Mouse (Mus musculus) testis, postnatal 14 days (tissue): ENCODE results near the gene Prmt7.
A peak's percentile ranks its signal among the peaks of the same experiment; 100 is the strongest.
"Not testable (repeated sequence)": the region's sequence is repeated elsewhere in the genome, so short reads cannot be mapped to it uniquely, and the experiment has no call there.

ENCODE experiments used
- DNase-seq: peaks from one replicate; pipeline ENCODE4 v3.0.0; 2021; ENCODE audit warnings: low spot score

The Prmt7 gene

GRCm38 (mm10) chr8:106210821-106211345 is at the start of gene Prmt7, which contains the start of gene Slc7a6os:
Gene Prmt7 (plus strand): TSS chr8:106210936.
Gene Slc7a6os (minus strand): TSS chr8:106210935.
- DNase-seq, result peak; percentile 97

- no peak for DNase-seq
These were observed 47.5 kb upstream of the Prmt7 start for GRCm38 (mm10) chr8:106163251-106163650.

- peak; percentile 62 for DNase-seq
These were observed 45.3 kb upstream of the Prmt7 start for GRCm38 (mm10) chr8:106165460-106165859.

GRCm38 (mm10) chr8:106168356-106169016 is 42.2 kb upstream of the Prmt7 start, which contains the start of gene Slc7a6:
Gene Slc7a6 (plus strand): TSS chr8:106168857.
- DNase-seq, result peak; percentile 85

- peak; percentile 66 for DNase-seq
These were observed 41.5 kb upstream of the Prmt7 start for GRCm38 (mm10) chr8:106169017-106169933.

- no peak for DNase-seq
These were observed 40.7 kb upstream of the Prmt7 start for GRCm38 (mm10) chr8:106169934-106170480.

GRCm38 (mm10) chr8:106173566-106173965 is 37.2 kb upstream of the Prmt7 start:
- no peak for DNase-seq

GRCm38 (mm10) chr8:106176891-106177290 is 33.8 kb upstream of the Prmt7 start:
- DNase-seq, result no peak

- DNase-seq, result no peak
These were observed 33.1 kb upstream of the Prmt7 start for GRCm38 (mm10) chr8:106177594-106177993.

GRCm38 (mm10) chr8:106178428-106178827 is 32.3 kb upstream of the Prmt7 start:
- DNase-seq, result no peak

GRCm38 (mm10) chr8:106185628-106186270 is 25.0 kb upstream of the Prmt7 start:
- DNase-seq, result no peak

- no peak for DNase-seq
These were observed 24.3 kb upstream of the Prmt7 start for GRCm38 (mm10) chr8:106186394-106186793.

- DNase-seq, result no peak
These were observed 21.6 kb upstream of the Prmt7 start for GRCm38 (mm10) chr8:106189162-106189561.

GRCm38 (mm10) chr8:106191639-106192038 is 19.1 kb upstream of the Prmt7 start:
- no peak for DNase-seq

- DNase-seq, result no peak
These were observed 17.6 kb upstream of the Prmt7 start for GRCm38 (mm10) chr8:106193162-106193561.

- no peak for DNase-seq
These were observed 16.7 kb upstream of the Prmt7 start for GRCm38 (mm10) chr8:106194062-106194461.

- no peak for DNase-seq
These were observed 12.0 kb upstream of the Prmt7 start for GRCm38 (mm10) chr8:106198741-106199140.

GRCm38 (mm10) chr8:106199596-106199995 is 11.1 kb upstream of the Prmt7 start:
- not testable (repeated sequence) for DNase-seq

- DNase-seq, result no peak
These were observed 553 bp upstream of the Prmt7 start for GRCm38 (mm10) chr8:106210035-106210731.

GRCm38 (mm10) chr8:106211421-106211820 is 685 bp downstream of the Prmt7 start:
- DNase-seq, result no peak

- no peak for DNase-seq
These were observed 3.2 kb downstream of the Prmt7 start for GRCm38 (mm10) chr8:106213959-106214358.
